Mouse (Mus musculus): ENCODE measurements at regions not wholly inside any gene's neighbourhood (a gene's known extent, or its start where the extent isn't known, plus 50 kb on each side); places are given as distances from the start of the nearest gene placed in this dataset.

DNA sequence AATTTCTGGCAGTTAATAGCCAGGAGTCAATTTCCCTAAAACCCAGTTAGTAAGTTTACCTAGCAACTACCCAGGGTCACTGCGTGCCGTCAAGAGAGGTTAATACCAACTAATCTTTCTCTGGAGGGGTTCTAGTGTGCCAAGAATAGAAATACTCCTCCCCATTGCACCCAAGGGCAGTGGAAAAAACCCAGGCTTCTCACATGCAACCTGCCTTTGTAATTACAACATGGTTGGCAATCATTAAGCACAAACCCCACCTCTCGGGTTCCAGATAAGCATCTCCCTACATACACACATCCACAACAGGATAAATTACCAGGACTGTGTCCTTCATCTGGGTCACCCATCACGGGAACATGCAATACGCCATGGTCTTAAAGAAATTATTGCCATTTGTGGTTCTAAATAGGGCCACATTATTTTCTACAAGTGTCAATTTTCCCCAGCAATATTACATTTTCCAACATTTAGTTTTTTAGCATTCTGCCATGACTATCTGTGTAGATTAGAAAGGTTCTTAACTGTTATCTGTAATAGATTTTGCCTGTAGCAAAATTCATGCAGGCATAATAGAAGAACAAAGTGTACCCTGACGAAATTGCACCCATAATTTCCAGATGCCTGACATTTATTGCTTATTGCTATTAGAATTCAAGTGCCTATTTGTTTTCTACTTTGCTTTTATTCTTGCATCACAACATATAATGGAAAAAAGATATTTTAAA lies 336.3 kb downstream of the Tox3 start:
- H3K9me3 ChIP-seq (ENCODE audit: control insufficient read depth, low read length): no peaks in the 10 kb centered on the region
- DNase-seq (ENCODE audit: low read depth in 3 of 3, low spot score in 3 of 3) (no peak), ATAC-seq (ENCODE audit: insufficient read depth) (no peak)
- H3K27me3 ChIP-seq (ENCODE audit: control insufficient read depth, insufficient read depth, low read length): no peaks in the 10 kb centered on the region
- 59% methylated on average over 6 of the region's 6 CpGs for WGBS (ENCODE audit: insufficient replicate concordance)
- no peaks in the 10 kb centered on the region for H3K4me1 ChIP-seq (replicated peaks; ENCODE audit: control insufficient read depth in 2 of 2, insufficient read depth in 2 of 2, low read length in 1 of 2)
- TF ChIP-seq CTCF (IDR thresholded peaks at IDR 0.05; ENCODE audit: low read depth): no peak
- no peak for TF ChIP-seq EP300 (IDR thresholded peaks at IDR 0.05; ENCODE audit: low read depth)
- no peak overlapping the region for H3K27ac ChIP-seq
- H3K36me3 ChIP-seq (replicated peaks; ENCODE audit: control insufficient read depth, insufficient read depth, low read depth): no peaks in the 10 kb centered on the region
- no peak overlapping the region for H3K9ac ChIP-seq (replicated peaks)
- no peak overlapping the region for H3K4me2 ChIP-seq (ENCODE audit: low read depth)
- H3K4me3 ChIP-seq (ENCODE audit: insufficient read depth in 1 of 2, low read depth in 2 of 2, low read length in 2 of 2): no peak overlapping the region

DNA sequence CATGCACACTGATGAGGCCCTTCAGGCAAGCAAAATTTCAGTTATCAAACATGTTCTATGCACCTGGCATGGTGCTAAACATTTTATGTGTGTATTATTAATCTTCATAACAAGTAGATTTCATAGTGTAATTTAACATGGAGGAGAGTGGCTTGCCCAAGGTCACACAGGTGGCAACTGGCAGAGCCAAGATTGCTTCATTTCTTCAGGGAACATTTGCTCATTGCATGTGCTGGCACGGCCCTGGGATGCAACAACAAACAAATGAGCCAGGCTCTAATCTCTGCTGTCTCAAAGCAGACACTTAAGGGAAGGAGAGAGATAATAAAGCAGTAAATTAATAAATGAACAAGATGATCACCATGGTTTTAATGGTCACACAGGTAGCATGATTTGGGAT lies 338.7 kb downstream of the Tox3 start:
- no peak for DNase-seq (ENCODE audit: low read depth in 3 of 3, low spot score in 3 of 3)

GRCm38 (mm10) chr8:90000899-90001640 lies 347.1 kb downstream of the Tox3 start:
- Histone ChIP-seq H3K27me3 (ENCODE audit: control insufficient read depth, insufficient read depth, low read length) (no peaks in the 10 kb centered on the region), H3K36me3 (replicated peaks; ENCODE audit: control insufficient read depth, insufficient read depth, low read depth) (no peaks in the 10 kb centered on the region), H3K9ac (replicated peaks) (no peak overlapping the region), H3K4me2 (ENCODE audit: low read depth) (no peak overlapping the region), H3K4me1 (replicated peaks; ENCODE audit: control insufficient read depth in 2 of 2, insufficient read depth in 2 of 2, low read length in 1 of 2) (no peaks in the 10 kb centered on the region), H3K9me3 (ENCODE audit: control insufficient read depth, low read length) (no peaks in the 10 kb centered on the region), H3K27ac (no peak overlapping the region), H3K4me3 (ENCODE audit: insufficient read depth in 1 of 2, low read depth in 2 of 2, low read length in 2 of 2) (no peak overlapping the region)
- ATAC-seq (ENCODE audit: insufficient read depth): no peak
- WGBS (ENCODE audit: insufficient replicate concordance): 31% methylated on average over 15 of the region's 15 CpGs
- TF ChIP-seq CTCF (IDR thresholded peaks at IDR 0.05; ENCODE audit: low read depth): peak; percentile 76
- no peak for TF ChIP-seq EP300 (IDR thresholded peaks at IDR 0.05; ENCODE audit: low read depth)
- DNase-seq (ENCODE audit: low read depth in 3 of 3, low spot score in 3 of 3): peak in 2 of 3 experiments; percentile 15 to 22

More for the DNA sequence above, 338.7 kb downstream of the Tox3 start:
- Histone ChIP-seq H3K4me2 (ENCODE audit: low read depth) (no peak overlapping the region), H3K4me3 (ENCODE audit: insufficient read depth in 1 of 2, low read depth in 2 of 2, low read length in 2 of 2) (no peak overlapping the region), H3K27ac (no peak overlapping the region), H3K27me3 (ENCODE audit: control insufficient read depth, insufficient read depth, low read length) (no peaks in the 10 kb centered on the region), H3K4me1 (replicated peaks; ENCODE audit: control insufficient read depth in 2 of 2, insufficient read depth in 2 of 2, low read length in 1 of 2) (no peaks in the 10 kb centered on the region), H3K9me3 (ENCODE audit: control insufficient read depth, low read length) (no peaks in the 10 kb centered on the region), H3K36me3 (replicated peaks; ENCODE audit: control insufficient read depth, insufficient read depth, low read depth) (no peaks in the 10 kb centered on the region), H3K9ac (replicated peaks) (no peak overlapping the region)
- TF ChIP-seq EP300 (IDR thresholded peaks at IDR 0.05; ENCODE audit: low read depth): no peak
- no peak for TF ChIP-seq CTCF (IDR thresholded peaks at IDR 0.05; ENCODE audit: low read depth)
- no peak for ATAC-seq (ENCODE audit: insufficient read depth)
- WGBS (ENCODE audit: insufficient replicate concordance): 57% methylated on average over 1 of the region's 1 CpGs

- no peak for ATAC-seq (ENCODE audit: insufficient read depth)
- 61% methylated on average over 4 of the region's 4 CpGs for WGBS (ENCODE audit: insufficient replicate concordance)
- Histone ChIP-seq H3K27ac (no peak overlapping the region), H3K9me3 (ENCODE audit: control insufficient read depth, low read length) (no peaks in the 10 kb centered on the region), H3K4me3 (ENCODE audit: insufficient read depth in 1 of 2, low read depth in 2 of 2, low read length in 2 of 2) (no peak overlapping the region), H3K4me2 (ENCODE audit: low read depth) (no peak overlapping the region), H3K27me3 (ENCODE audit: control insufficient read depth, insufficient read depth, low read length) (no peaks in the 10 kb centered on the region), H3K4me1 (replicated peaks; ENCODE audit: control insufficient read depth in 2 of 2, insufficient read depth in 2 of 2, low read length in 1 of 2) (no peaks in the 10 kb centered on the region), H3K36me3 (replicated peaks; ENCODE audit: control insufficient read depth, insufficient read depth, low read depth) (no peaks in the 10 kb centered on the region), H3K9ac (replicated peaks) (no peak overlapping the region)
- TF ChIP-seq EP300 (IDR thresholded peaks at IDR 0.05; ENCODE audit: low read depth) (no peak), CTCF (IDR thresholded peaks at IDR 0.05; ENCODE audit: low read depth) (no peak)
- no peak for DNase-seq (ENCODE audit: low read depth in 3 of 3, low spot score in 3 of 3)
Observed at GRCm38 (mm10) chr8:89993743-89994142, 354.4 kb downstream of the Tox3 start.

DNA sequence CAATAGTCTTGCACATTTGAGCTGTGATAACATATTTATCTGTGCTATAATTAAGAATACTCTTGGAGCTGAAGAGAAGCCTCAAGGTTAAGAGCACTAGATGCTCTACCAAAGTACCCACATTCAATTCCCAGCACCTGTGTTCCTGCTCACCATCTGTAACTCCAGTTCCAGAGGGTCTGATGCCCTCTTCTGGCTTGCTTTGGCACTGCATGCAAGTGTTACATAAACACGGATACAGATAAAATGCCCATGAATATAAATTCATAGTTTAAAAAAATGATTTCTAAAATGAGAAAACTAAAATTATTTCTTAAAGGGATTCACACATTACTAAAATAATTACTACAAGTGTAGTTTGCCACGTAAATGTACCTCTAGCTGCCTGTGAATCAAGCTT lies 364.3 kb downstream of the Tox3 start:
- no peaks in the 10 kb centered on the region for H3K36me3 ChIP-seq (replicated peaks; ENCODE audit: control insufficient read depth, insufficient read depth, low read depth)
- 46% methylated on average over 2 of the region's 2 CpGs for WGBS (ENCODE audit: insufficient replicate concordance)
- H3K4me2 ChIP-seq (ENCODE audit: low read depth): no peak overlapping the region
- no peaks in the 10 kb centered on the region for H3K9me3 ChIP-seq (ENCODE audit: control insufficient read depth, low read length)
- no peak overlapping the region for H3K4me3 ChIP-seq (ENCODE audit: insufficient read depth in 1 of 2, low read depth in 2 of 2, low read length in 2 of 2)
- H3K27ac ChIP-seq: no peak overlapping the region
- DNase-seq (ENCODE audit: low read depth in 3 of 3, low spot score in 3 of 3): no peak
- no peak overlapping the region for H3K9ac ChIP-seq (replicated peaks)
- no peaks in the 10 kb centered on the region for H3K27me3 ChIP-seq (ENCODE audit: control insufficient read depth, insufficient read depth, low read length)
- no peaks in the 10 kb centered on the region for H3K4me1 ChIP-seq (replicated peaks; ENCODE audit: control insufficient read depth in 2 of 2, insufficient read depth in 2 of 2, low read length in 1 of 2)
- ATAC-seq (ENCODE audit: insufficient read depth): no peak
- TF ChIP-seq EP300 (IDR thresholded peaks at IDR 0.05; ENCODE audit: low read depth) (no peak), CTCF (IDR thresholded peaks at IDR 0.05; ENCODE audit: low read depth) (no peak)
